Mouse (Mus musculus) cortical plate, adult 2 months (tissue): ENCODE data around the gene Batf. TPM values are rescaled to one million over a fixed set of nuclear protein-coding genes. Genes with fewer than 3 reads are reported as not detected.
"Not testable (repeated sequence)": the region's sequence is repeated elsewhere in the genome, so short reads cannot be mapped to it uniquely, and the experiment has no call there.

Source experiments
- H3K27ac ChIP-seq: fragments of 200-500 bp; 2 replicates; pipeline ENCODE4 v1.5.1; 2012; ENCODE audit warnings: low read length, control low read depth, inconsistent platforms; ENCODE audit not compliant: insufficient read depth
- H3K4me1 ChIP-seq: fragments of 200-500 bp; 2 replicates; pipeline ENCODE4 v1.6.1; 2011; ENCODE audit warnings: low read length; ENCODE audit not compliant: control insufficient read depth, insufficient read depth
- H3K4me3 ChIP-seq: fragments of 200-500 bp; 2 replicates; pipeline ENCODE4 v1.5.1; 2011; ENCODE audit warnings: mild to moderate bottlenecking, low read length, control low read depth; ENCODE audit not compliant: insufficient read depth
- CTCF ChIP-seq: fragments of 200-500 bp; IDR thresholded peaks from 2 replicates; pipeline ENCODE4 v1.5.1; 2011; ENCODE audit warnings: mild to moderate bottlenecking, control low read depth, low read length; ENCODE audit not compliant: insufficient read depth; ENCODE audit errors: extremely low read depth
- POLR2A ChIP-seq: fragments of 200-500 bp; IDR thresholded peaks from 2 replicates; pipeline ENCODE4 v1.6.1; 2011; ENCODE audit warnings: mild to moderate bottlenecking, low read length, control low read depth; ENCODE audit not compliant: insufficient read depth; ENCODE audit errors: extremely low read depth
- polyA plus RNA-seq: library from polyadenylated mRNA; depleted of rRNA; stranded (reverse); fragments of >200 nt; gene quantifications from 2 replicates; pipeline ENCODE4 v1.2.3, GENCODE M21; 2012

The Batf gene
- polyA plus RNA-seq, 1 experiment: 0.94 TPM

- Histone ChIP-seq H3K4me3 (no peak overlapping the region), H3K4me1 (no peaks in the 10 kb centered on the region), H3K27ac (no peak overlapping the region)
- TF ChIP-seq POLR2A (no peak), CTCF (no peak)
Observed at GRCm38 (mm10) chr12:85647955-85648354, 38.5 kb upstream of the Batf start.

GRCm38 (mm10) chr12:85659319-85659718 lies 27.1 kb upstream of the Batf start:
- Histone ChIP-seq H3K27ac (no peak overlapping the region), H3K4me3 (no peak overlapping the region), H3K4me1 (no peaks in the 10 kb centered on the region)
- TF ChIP-seq POLR2A (no peak), CTCF (no peak)

GRCm38 (mm10) chr12:85660855-85661254 lies 25.6 kb upstream of the Batf start:
- Histone ChIP-seq H3K27ac (no peak overlapping the region), H3K4me3 (no peak overlapping the region), H3K4me1 (no peaks in the 10 kb centered on the region)
- no peak for TF ChIP-seq CTCF
- no peak for TF ChIP-seq POLR2A

GRCm38 (mm10) chr12:85662232-85662631 lies 24.2 kb upstream of the Batf start:
- H3K4me1 ChIP-seq, H3K27ac ChIP-seq, H3K4me3 ChIP-seq: not testable (repeated sequence)

- H3K4me1 ChIP-seq: no peaks in the 10 kb centered on the region
- H3K4me3 ChIP-seq: no peak overlapping the region
- TF ChIP-seq POLR2A: no peak
- TF ChIP-seq CTCF: peak; percentile 81
- no peak overlapping the region for H3K27ac ChIP-seq
Observed at GRCm38 (mm10) chr12:85662896-85663295, 23.6 kb upstream of the Batf start.

- TF ChIP-seq CTCF: no peak
- no peak for TF ChIP-seq POLR2A
- no peak overlapping the region for H3K27ac ChIP-seq
- no peaks in the 10 kb centered on the region for H3K4me1 ChIP-seq
- no peak overlapping the region for H3K4me3 ChIP-seq
Observed at GRCm38 (mm10) chr12:85666112-85666511, 20.4 kb upstream of the Batf start.

- no peaks in the 10 kb centered on the region for H3K4me1 ChIP-seq
- no peak for TF ChIP-seq POLR2A
- no peak for TF ChIP-seq CTCF
- H3K4me3 ChIP-seq: no peak overlapping the region
- no peak overlapping the region for H3K27ac ChIP-seq
Observed at GRCm38 (mm10) chr12:85667071-85667470, 19.4 kb upstream of the Batf start.

GRCm38 (mm10) chr12:85668696-85669095 lies 17.8 kb upstream of the Batf start:
- no peaks in the 10 kb centered on the region for H3K4me1 ChIP-seq
- TF ChIP-seq CTCF (no peak), POLR2A (no peak)
- no peak overlapping the region for H3K27ac ChIP-seq
- H3K4me3 ChIP-seq: no peak overlapping the region

GRCm38 (mm10) chr12:85670080-85670479 lies 16.4 kb upstream of the Batf start:
- H3K27ac ChIP-seq: no peak overlapping the region
- no peak overlapping the region for H3K4me3 ChIP-seq
- no peaks in the 10 kb centered on the region for H3K4me1 ChIP-seq
- no peak for TF ChIP-seq POLR2A
- TF ChIP-seq CTCF: no peak

- H3K27ac ChIP-seq: no peak overlapping the region
- TF ChIP-seq CTCF: no peak
- TF ChIP-seq POLR2A: no peak
- H3K4me3 ChIP-seq: no peak overlapping the region
- no peaks in the 10 kb centered on the region for H3K4me1 ChIP-seq
Observed at GRCm38 (mm10) chr12:85673914-85674313, 12.6 kb upstream of the Batf start.

- H3K27ac ChIP-seq: no peak overlapping the region
- no peak overlapping the region for H3K4me3 ChIP-seq
- no peaks in the 10 kb centered on the region for H3K4me1 ChIP-seq
- TF ChIP-seq CTCF (no peak), POLR2A (no peak)
Observed at GRCm38 (mm10) chr12:85679117-85679516, 7.4 kb upstream of the Batf start.
